Mouse (Mus musculus) midbrain, embryonic 14.5 days (tissue): Measurements from ENCODE around the gene Hspa2. TPM values are rescaled to one million over a fixed set of nuclear protein-coding genes. Genes with fewer than 3 reads are reported as not detected.
A peak's percentile ranks its signal among the peaks of the same experiment; 100 is the strongest.

ENCODE experiments used
- ATAC-seq: fragments of 200-750 bp; cut with Nextera tagmentation; 2 replicates; pipeline ENCODE4 v1.8.0; 2017; ENCODE audit warnings: moderate number of reproducible peaks, moderate library complexity; ENCODE audit not compliant: low FRiP score, low TSS enrichment
- DNase-seq: peaks from one replicate; pipeline ENCODE4 v3.0.0-alpha.2; 2015
- H3K27ac ChIP-seq: fragments of 300-500 bp; sonication (generic); replicated peaks from 2 replicates; pipeline ENCODE4 v1.5.1; 2014; ENCODE audit warnings: mild to moderate bottlenecking, low read depth, low read length, moderate library complexity
- H3K27me3 ChIP-seq: fragments of 300-500 bp; sonication (generic); 2 replicates; pipeline ENCODE4 v1.6.1; 2014; ENCODE audit warnings: low read length, control low read depth, mixed read lengths; ENCODE audit not compliant: control insufficient read depth, insufficient read depth
- H3K36me3 ChIP-seq: fragments of 300-500 bp; sonication (generic); 2 replicates; pipeline ENCODE4 v1.6.1; 2014; ENCODE audit warnings: low read length, control low read depth; ENCODE audit not compliant: control insufficient read depth, insufficient read depth
- H3K4me1 ChIP-seq: fragments of 300-500 bp; sonication (generic); 2 replicates; pipeline ENCODE4 v1.6.1; 2014; ENCODE audit warnings: mild to moderate bottlenecking, antibody characterized with exemption, low read length, control low read depth; ENCODE audit not compliant: control insufficient read depth, insufficient read depth
- H3K4me2 ChIP-seq: fragments of 300-500 bp; sonication (generic); 2 replicates; pipeline ENCODE4 v1.6.1; 2014; ENCODE audit warnings: mild to moderate bottlenecking, low read length, moderate library complexity
- H3K4me3 ChIP-seq: fragments of 300-500 bp; sonication (generic); replicated peaks from 2 replicates; pipeline ENCODE4 v1.5.1; 2014; ENCODE audit warnings: low read depth, low read length
- H3K9ac ChIP-seq: fragments of 300-500 bp; sonication (generic); replicated peaks from 2 replicates; pipeline ENCODE4 v1.6.1; 2014; ENCODE audit warnings: mild to moderate bottlenecking, low read length, moderate library complexity
- H3K9me3 ChIP-seq: fragments of 300-500 bp; sonication (generic); 2 replicates; pipeline ENCODE4 v1.6.1; 2016; ENCODE audit warnings: low read length, control low read depth, mixed read lengths; ENCODE audit not compliant: control insufficient read depth
- WGBS: fragments of 180-500 bp; shearing (Covaris S2); extraction: QIAGEN DNeasy Blood & Tissue Kit; methylation state at CpG from one replicate; pipeline ENCODE4 v1.1.7; 2014; 5-methylcytosine and 5-hydroxymethylcytosine counted together
- polyA plus RNA-seq: library from polyadenylated mRNA; unstranded; fragments of >200 nt; fragmentation: Nextera tagmentation; extraction: Ambion mirVana; gene quantifications from 2 replicates; pipeline ENCODE4 v1.2.1, GENCODE M21; 2014

The Hspa2 gene
- polyA plus RNA-seq, 1 experiment from 2014 or later: 5.3 TPM

DNA sequence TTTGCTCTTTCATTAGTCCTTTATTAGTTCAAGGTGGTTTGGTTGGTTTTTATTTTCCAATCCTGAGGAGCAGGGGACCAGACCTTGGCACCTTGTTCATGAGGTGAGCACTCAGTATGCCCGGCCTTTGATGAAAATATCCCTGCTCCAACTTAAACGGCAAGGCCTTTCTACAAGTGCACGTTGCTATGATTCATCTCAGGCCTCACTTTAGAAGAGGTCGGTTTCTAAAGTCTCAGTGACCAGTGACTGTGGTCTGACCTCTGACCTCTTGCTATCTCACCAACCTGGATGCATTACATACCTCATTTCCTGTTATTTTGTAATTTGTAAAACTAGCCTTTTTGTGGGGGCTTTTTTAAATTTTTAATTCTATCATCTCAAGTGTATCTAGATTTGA, 5.2 kb downstream of the Hspa2 start:
- Histone ChIP-seq H3K27ac (no peak overlapping the region), H3K9me3 (no peaks in the 10 kb centered on the region), H3K4me1 (peaks cover 13% of the 10 kb centered on the region; the same call in 1 of the 2 replicates), H3K9ac (no peak overlapping the region), H3K4me3 (no peak overlapping the region), H3K27me3 (peaks cover 37% of the 10 kb centered on the region), H3K4me2 (no peak overlapping the region), H3K36me3 (no peaks in the 10 kb centered on the region)
- no peak for ATAC-seq
- 72% methylated on average over 4 of the region's 4 CpGs for WGBS
- DNase-seq: no peak

DNA sequence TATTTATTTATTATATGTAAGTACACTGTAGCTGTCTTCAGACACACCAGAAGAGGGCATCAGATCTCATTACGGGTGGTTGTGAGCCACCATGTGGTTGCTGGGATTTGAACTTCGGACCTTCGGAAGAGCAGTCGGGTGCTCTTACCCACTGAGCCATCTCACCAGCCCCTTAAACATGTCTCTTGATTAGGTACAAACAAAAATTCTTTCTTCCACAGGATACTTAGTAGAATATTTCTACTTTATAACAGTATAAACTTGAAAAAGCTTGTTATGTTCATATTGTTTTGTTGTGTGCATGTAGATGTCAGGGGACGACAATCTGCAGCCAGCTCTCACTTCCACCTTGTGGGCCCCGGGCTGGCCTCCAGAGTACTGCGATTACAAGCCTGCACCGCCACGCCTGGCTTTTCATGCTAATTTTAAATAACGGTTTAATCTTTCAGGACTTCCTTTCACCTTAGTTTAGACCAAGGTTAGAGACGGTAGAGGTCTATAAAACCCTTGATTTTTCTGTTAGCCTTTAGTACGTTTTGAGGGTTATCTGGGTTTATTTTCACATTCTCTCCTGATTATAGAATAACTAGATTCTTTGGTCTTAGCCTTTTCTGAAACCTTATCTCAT, 11.5 kb downstream of the Hspa2 start:
- H3K4me2 ChIP-seq: no peak overlapping the region
- DNase-seq (no peak), ATAC-seq (no peak)
- no peak overlapping the region for H3K27ac ChIP-seq
- no peaks in the 10 kb centered on the region for H3K9me3 ChIP-seq
- no peak overlapping the region for H3K4me3 ChIP-seq
- WGBS: 86% methylated on average over 11 of the region's 12 CpGs
- 0 out of 2 replicates have a peak, but pooled peaks cover 5% of the 10 kb centered on the region for H3K27me3 ChIP-seq
- no peaks in the 10 kb centered on the region for H3K36me3 ChIP-seq
- no peak overlapping the region for H3K9ac ChIP-seq
- H3K4me1 ChIP-seq: 0 out of 2 replicates have a peak, but pooled peaks cover 4% of the 10 kb centered on the region

DNA sequence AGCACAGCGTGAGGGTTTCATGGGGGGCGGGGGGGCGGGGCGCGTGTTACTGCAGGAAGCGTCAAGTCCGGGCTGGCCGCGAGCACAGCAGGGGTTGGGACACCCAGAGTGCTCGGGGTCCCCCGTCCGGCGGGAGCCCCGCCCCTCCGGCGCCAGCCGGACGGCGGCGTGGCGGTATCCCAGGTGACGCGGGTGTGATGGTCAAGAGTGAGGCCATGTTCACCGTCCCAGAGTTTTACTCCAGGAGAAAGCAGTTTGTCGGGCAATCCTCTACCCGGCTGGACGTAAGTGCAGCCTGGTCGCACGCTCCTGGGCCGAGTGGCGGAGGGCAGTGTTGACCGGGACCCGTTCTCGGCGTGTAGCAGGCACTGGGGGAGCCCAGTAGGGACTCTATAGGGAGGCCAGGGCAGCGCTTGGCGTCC, 13.5 kb downstream of the Hspa2 start, which contains the start of gene Ppp1r36:
TSS of gene Ppp1r36 (plus strand) at position 106 of the 422 bp plus-strand sequence.
- peak within 1 kb of the TSS; percentile 35 for H3K4me3 ChIP-seq
- ATAC-seq: no peak
- under 1% methylated on average over 37 of the region's 37 CpGs for WGBS
- H3K27ac ChIP-seq: no peak within 1 kb of the TSS
- H3K9me3 ChIP-seq: no peaks in the 10 kb centered on the region
- no peaks in the 10 kb centered on the region for H3K36me3 ChIP-seq
- H3K4me1 ChIP-seq: 0 out of 2 replicates have a peak, but pooled peaks cover 4% of the 10 kb centered on the region
- peak within 1 kb of the TSS; percentile 68 for H3K4me2 ChIP-seq
- 0 out of 2 replicates have a peak within 1 kb of the TSS, but pooled peaks have one; percentile 27 for H3K9ac ChIP-seq
- 0 out of 2 replicates have a peak, but pooled peaks cover 5% of the 10 kb centered on the region for H3K27me3 ChIP-seq
- no peak for DNase-seq

DNA sequence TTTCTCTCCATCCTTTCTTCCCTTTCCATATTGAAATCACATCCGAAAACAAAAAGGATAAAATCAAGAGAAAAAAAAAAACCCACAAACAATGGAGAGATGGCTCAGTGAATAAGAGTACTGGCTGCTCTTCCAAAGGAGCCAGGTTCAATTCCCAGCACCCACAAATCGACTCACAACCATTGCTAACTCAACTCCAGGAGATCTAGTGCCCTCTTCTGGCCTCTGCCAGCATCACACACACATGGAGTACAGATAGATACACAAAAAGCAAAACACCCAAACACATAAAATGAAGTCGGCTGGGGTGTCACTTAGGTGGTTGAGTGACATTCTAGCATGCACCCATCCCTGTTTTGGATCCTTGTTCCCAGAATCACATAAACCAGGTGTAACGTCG, 14.4 kb downstream of the Hspa2 start:
- Histone ChIP-seq H3K4me1 (0 out of 2 replicates have a peak, but pooled peaks cover 4% of the 10 kb centered on the region), H3K9me3 (no peaks in the 10 kb centered on the region), H3K4me3 (no peak overlapping the region), H3K36me3 (no peaks in the 10 kb centered on the region), H3K27ac (no peak overlapping the region), H3K4me2 (no peak overlapping the region), H3K9ac (no peak overlapping the region), H3K27me3 (0 out of 2 replicates have a peak, but pooled peaks cover 5% of the 10 kb centered on the region)
- 94% methylated on average over 5 of the region's 5 CpGs for WGBS
- DNase-seq (no peak), ATAC-seq (no peak)

DNA sequence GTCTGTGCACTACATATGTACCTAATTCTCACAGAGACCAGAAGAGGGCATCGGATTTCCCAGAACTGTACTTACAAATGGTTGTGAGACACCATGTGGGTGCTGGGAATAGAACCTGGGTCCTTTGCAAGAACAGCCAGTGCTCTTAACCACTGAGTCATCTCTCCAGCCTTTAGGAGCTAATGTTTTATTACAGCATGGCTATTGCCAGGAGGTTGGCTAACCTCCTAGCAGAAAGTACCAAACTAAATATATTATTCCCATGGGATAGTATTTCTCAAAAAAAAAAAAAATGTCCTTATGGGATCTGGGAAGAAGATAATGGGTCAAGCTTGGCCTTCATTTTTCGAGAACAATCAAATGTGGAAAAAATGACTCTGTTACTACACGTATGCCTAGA, 21.3 kb downstream of the Hspa2 start:
- ATAC-seq: no peak
- no peak overlapping the region for H3K9ac ChIP-seq
- H3K36me3 ChIP-seq: no peaks in the 10 kb centered on the region
- H3K9me3 ChIP-seq: no peaks in the 10 kb centered on the region
- DNase-seq: no peak
- no peak overlapping the region for H3K4me3 ChIP-seq
- 94% methylated on average over 3 of the region's 3 CpGs for WGBS
- no peak overlapping the region for H3K27ac ChIP-seq
- no peaks in the 10 kb centered on the region for H3K27me3 ChIP-seq
- no peak overlapping the region for H3K4me2 ChIP-seq
- H3K4me1 ChIP-seq: no peaks in the 10 kb centered on the region

DNA sequence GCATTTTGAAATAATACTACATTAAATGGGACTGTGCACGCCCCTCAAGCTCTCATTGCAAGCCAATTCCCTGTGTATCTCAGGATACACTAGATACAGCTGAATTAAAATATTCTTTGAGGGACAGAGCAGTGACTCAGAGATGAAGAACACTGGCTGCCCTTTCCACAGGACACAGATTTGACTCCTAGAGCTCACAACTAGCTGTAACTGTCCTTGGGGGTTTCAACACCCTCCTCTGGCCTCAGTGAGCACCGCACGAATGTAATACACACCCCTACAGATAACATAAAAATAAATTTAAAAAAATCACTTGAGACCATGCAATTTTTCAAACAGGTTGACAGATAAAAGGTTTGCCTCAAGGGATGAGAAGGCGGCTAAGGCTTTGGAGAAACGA, 23.6 kb downstream of the Hspa2 start:
- Histone ChIP-seq H3K36me3 (no peaks in the 10 kb centered on the region), H3K4me1 (no peaks in the 10 kb centered on the region), H3K27ac (no peak overlapping the region), H3K9ac (no peak overlapping the region), H3K4me3 (no peak overlapping the region), H3K4me2 (no peak overlapping the region), H3K27me3 (no peaks in the 10 kb centered on the region), H3K9me3 (no peaks in the 10 kb centered on the region)
- 53% methylated on average over 5 of the region's 5 CpGs for WGBS
- no peak for DNase-seq
- ATAC-seq: no peak

DNA sequence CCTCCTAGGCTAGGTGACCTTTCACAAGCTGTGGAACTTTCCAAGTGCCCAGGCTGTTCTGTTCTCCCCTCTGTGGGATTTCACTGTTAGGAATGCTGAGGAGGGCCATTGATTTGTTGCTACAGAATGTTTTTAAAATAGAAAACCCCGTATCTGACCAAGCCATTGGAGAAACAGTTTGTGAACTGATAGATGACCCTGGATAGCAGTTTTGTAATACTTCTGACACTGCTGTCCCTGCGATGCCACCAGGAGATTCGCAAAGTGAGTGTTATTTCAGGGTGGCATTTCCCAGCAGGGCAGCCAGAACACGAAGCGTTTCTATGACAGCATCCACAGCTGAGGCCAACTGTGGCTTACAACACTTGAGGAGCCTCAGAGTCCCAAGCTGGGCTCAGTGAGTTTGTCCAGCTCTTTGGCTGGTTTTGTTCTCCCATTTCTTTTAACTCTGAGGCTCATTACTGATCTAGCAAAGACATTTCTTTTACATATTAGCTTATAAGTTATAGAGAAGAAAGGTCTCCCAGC, 27.0 kb downstream of the Hspa2 start:
- no peak overlapping the region for H3K27ac ChIP-seq
- 65% methylated on average over 5 of the region's 5 CpGs for WGBS
- ATAC-seq: no peak

DNA sequence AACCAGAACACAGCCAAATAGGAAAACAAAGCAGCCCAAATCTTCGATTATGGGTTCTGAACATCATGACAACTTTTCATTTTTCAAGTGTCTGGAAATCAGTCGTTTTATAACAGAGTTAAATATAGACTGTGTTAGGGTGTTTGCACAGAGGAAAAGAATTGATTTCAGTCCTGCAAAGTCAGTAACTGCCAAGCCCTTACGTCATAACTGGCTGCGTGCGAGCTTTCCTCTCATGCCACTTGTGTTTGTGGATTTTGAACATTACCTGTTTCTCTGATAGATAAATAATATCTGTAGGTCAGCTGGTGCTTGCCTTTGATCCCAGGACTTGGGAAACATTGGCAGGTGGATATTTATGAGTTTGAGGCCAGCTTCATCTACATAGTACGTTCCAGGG, 27.5 kb downstream of the Hspa2 start:
- peaks cover 7% of the 10 kb centered on the region; the same call in 1 of the 2 replicates for H3K4me1 ChIP-seq
- 92% methylated on average over 6 of the region's 6 CpGs for WGBS
- H3K27ac ChIP-seq: no peak overlapping the region
- H3K4me2 ChIP-seq: no peak overlapping the region
- H3K4me3 ChIP-seq: no peak overlapping the region
- H3K27me3 ChIP-seq: peaks cover 5% of the 10 kb centered on the region; the same call in 1 of the 2 replicates
- DNase-seq (no peak), ATAC-seq (no peak)
- H3K9me3 ChIP-seq: no peaks in the 10 kb centered on the region
- no peak overlapping the region for H3K9ac ChIP-seq
- no peaks in the 10 kb centered on the region for H3K36me3 ChIP-seq

More for the DNA sequence above, 27.0 kb downstream of the Hspa2 start:
- H3K27me3 ChIP-seq: peaks cover 5% of the 10 kb centered on the region; the same call in 1 of the 2 replicates
- no peak for DNase-seq
- H3K4me1 ChIP-seq: peaks cover 7% of the 10 kb centered on the region; the same call in 1 of the 2 replicates
- H3K4me2 ChIP-seq: no peak overlapping the region
- no peaks in the 10 kb centered on the region for H3K9me3 ChIP-seq
- H3K9ac ChIP-seq: no peak overlapping the region
- H3K4me3 ChIP-seq: no peak overlapping the region
- no peaks in the 10 kb centered on the region for H3K36me3 ChIP-seq

DNA sequence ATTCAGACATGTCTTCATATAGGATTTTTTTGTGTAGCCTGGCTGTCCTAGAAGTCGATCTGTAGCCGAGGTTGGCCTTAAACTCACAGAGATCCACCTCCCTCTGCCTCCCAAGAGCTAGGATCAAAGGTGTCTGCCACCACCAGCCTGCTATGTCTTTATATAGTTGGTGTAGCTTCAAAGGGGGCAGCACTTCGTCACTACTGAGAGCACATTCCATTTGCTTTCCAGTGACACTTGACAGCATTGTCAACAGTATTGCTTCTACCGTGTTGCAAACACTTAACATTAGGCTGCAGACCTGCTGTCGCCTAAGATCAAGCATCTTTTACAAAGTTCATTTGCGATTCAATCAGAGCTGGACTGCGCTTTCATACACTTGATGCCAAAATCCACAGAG, 30.1 kb downstream of the Hspa2 start:
- WGBS: 34% methylated on average over 7 of the region's 7 CpGs
- Histone ChIP-seq H3K4me2 (no peak overlapping the region), H3K4me3 (no peak overlapping the region), H3K27ac (no peak overlapping the region), H3K9ac (no peak overlapping the region), H3K27me3 (peaks cover 5% of the 10 kb centered on the region; the same call in 1 of the 2 replicates), H3K9me3 (no peaks in the 10 kb centered on the region), H3K36me3 (no peaks in the 10 kb centered on the region), H3K4me1 (peaks cover 7% of the 10 kb centered on the region; the same call in 1 of the 2 replicates)
- DNase-seq (no peak), ATAC-seq (no peak)
